Mouse (Mus musculus): Measurements from ENCODE around the gene Hapln2.

DNA sequence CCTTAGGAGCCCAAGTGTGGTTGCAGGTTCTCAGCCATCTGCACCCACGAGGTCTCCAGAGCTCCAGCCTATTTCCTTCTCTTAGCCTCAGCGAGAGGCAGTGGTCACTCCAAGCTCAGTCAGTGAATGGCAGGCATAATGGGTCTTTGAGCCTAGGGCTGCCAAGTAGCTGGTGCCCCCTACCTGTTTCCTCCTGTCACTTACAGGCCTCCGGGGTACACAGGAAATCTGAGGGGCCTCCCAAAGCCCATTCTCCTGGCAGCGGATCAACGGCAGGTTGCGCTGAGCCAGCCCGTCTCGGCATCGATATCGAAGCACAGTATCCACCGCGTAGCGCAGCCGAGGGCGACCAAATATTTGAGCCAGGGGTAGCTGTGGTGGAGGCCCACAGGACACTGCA lies 39.3 kb downstream of the Hapln2 start:
- TF ChIP-seq CTCF (IDR thresholded peaks at IDR 0.05; ENCODE audit: low read depth) (peak; percentile 4; the same call in 1 of the 2 replicates), EP300 (IDR thresholded peaks at IDR 0.05; ENCODE audit: low read depth) (no peak)
